Mouse (Mus musculus) midbrain, embryonic 13.5 days (tissue): ENCODE data around the gene Etfa. TPM values are rescaled to one million over a fixed set of nuclear protein-coding genes. Genes with fewer than 3 reads are reported as not detected.

Experiments
- ATAC-seq: fragments of 200-750 bp; cut with Nextera tagmentation; 2 replicates; pipeline ENCODE4 v1.8.0; 2017; ENCODE audit warnings: mild to moderate bottlenecking, moderate TSS enrichment, moderate library complexity
- H3K27ac ChIP-seq: fragments of 300-500 bp; sonication (generic); 2 replicates; pipeline ENCODE4 v1.5.1; 2015; ENCODE audit warnings: inconsistent platforms, mild to moderate bottlenecking, moderate library complexity
- H3K27me3 ChIP-seq: fragments of 300-500 bp; sonication (generic); 2 replicates; pipeline ENCODE4 v1.6.1; 2015; ENCODE audit warnings: mild to moderate bottlenecking, inconsistent platforms
- H3K36me3 ChIP-seq: fragments of 300-500 bp; sonication (generic); 2 replicates; pipeline ENCODE4 v1.6.1; 2015; ENCODE audit warnings: mild to moderate bottlenecking, inconsistent platforms
- H3K4me1 ChIP-seq: fragments of 300-500 bp; sonication (generic); replicated peaks from 2 replicates; pipeline ENCODE4 v1.6.1; 2015; ENCODE audit warnings: inconsistent platforms
- H3K4me2 ChIP-seq: fragments of 300-500 bp; sonication (generic); replicated peaks from 2 replicates; pipeline ENCODE4 v1.6.1; 2015; ENCODE audit warnings: moderate library complexity, mild to moderate bottlenecking, inconsistent platforms
- H3K4me3 ChIP-seq: fragments of 300-500 bp; sonication (generic); replicated peaks from 2 replicates; pipeline ENCODE4 v1.5.1; 2015; ENCODE audit warnings: mild to moderate bottlenecking, inconsistent platforms
- H3K9ac ChIP-seq: fragments of 300-500 bp; sonication (generic); replicated peaks from 2 replicates; pipeline ENCODE4 v1.6.1; 2015; ENCODE audit warnings: mild to moderate bottlenecking, inconsistent platforms
- H3K9me3 ChIP-seq: fragments of 300-500 bp; sonication (generic); 2 replicates; pipeline ENCODE4 v1.6.1; 2016; ENCODE audit warnings: mild to moderate bottlenecking, inconsistent platforms
- WGBS: fragments of 180-500 bp; shearing (Covaris S2); methylation state at CpG from one replicate; pipeline ENCODE4 v1.1.7; 2015; 5-methylcytosine and 5-hydroxymethylcytosine counted together
- polyA plus RNA-seq: library from polyadenylated mRNA; unstranded; fragments of >200 nt; fragmentation: Nextera tagmentation; extraction: Ambion mirVana; gene quantifications from 2 replicates; pipeline ENCODE4 v1.2.1, GENCODE M21; 2015

The Etfa gene
- polyA plus RNA-seq, 1 experiment from 2014 or later, result 89.2 TPM

GRCm38 (mm10) chr9:55409833-55410232 is 102.2 kb downstream of the Etfa start:
- H3K4me3 ChIP-seq, result no peak overlapping the region
- H3K36me3 ChIP-seq, result no peaks in the 10 kb centered on the region
- H3K4me2 ChIP-seq, result no peak overlapping the region
- no peak overlapping the region for H3K27ac ChIP-seq
- ATAC-seq, result no peak
- H3K4me1 ChIP-seq, result peaks cover 11% of the 10 kb centered on the region
- H3K9ac ChIP-seq, result no peak overlapping the region
- H3K9me3 ChIP-seq, result no peaks in the 10 kb centered on the region
- 49% methylated on average over 3 of the region's 3 CpGs for WGBS
- no peaks in the 10 kb centered on the region for H3K27me3 ChIP-seq

- Histone ChIP-seq H3K4me2 (no peak overlapping the region), H3K27ac (no peak overlapping the region), H3K27me3 (no peaks in the 10 kb centered on the region), H3K4me3 (no peak overlapping the region), H3K9me3 (no peaks in the 10 kb centered on the region), H3K9ac (no peak overlapping the region), H3K4me1 (peaks cover 11% of the 10 kb centered on the region), H3K36me3 (no peaks in the 10 kb centered on the region)
- WGBS, result 21% methylated on average over 4 of the region's 4 CpGs
- 0 out of 2 replicates have a peak, but pooled peaks have one; percentile 58 for ATAC-seq
These were observed 103.2 kb downstream of the Etfa start for GRCm38 (mm10) chr9:55408851-55409250.

GRCm38 (mm10) chr9:55406773-55407172 is 105.3 kb downstream of the Etfa start:
- H3K27me3 ChIP-seq, result no peaks in the 10 kb centered on the region
- H3K27ac ChIP-seq, result no peak overlapping the region

GRCm38 (mm10) chr9:55404976-55405702 is 106.9 kb downstream of the Etfa start:
- ATAC-seq, result no peak
- Histone ChIP-seq H3K9me3 (no peaks in the 10 kb centered on the region), H3K4me1 (peaks cover 11% of the 10 kb centered on the region), H3K9ac (no peak overlapping the region), H3K27ac (no peak overlapping the region), H3K4me3 (no peak overlapping the region), H3K36me3 (no peaks in the 10 kb centered on the region), H3K4me2 (no peak overlapping the region), H3K27me3 (no peaks in the 10 kb centered on the region)
- 78% methylated on average over 6 of the region's 6 CpGs for WGBS

More at GRCm38 (mm10) chr9:55406773-55407172, 105.3 kb downstream of the Etfa start:
- no peak overlapping the region for H3K9ac ChIP-seq
- no peak overlapping the region for H3K4me3 ChIP-seq
- no peaks in the 10 kb centered on the region for H3K36me3 ChIP-seq
- ATAC-seq, result no peak
- peaks cover 11% of the 10 kb centered on the region for H3K4me1 ChIP-seq
- H3K4me2 ChIP-seq, result no peak overlapping the region
- 85% methylated on average over 2 of the region's 2 CpGs for WGBS
- no peaks in the 10 kb centered on the region for H3K9me3 ChIP-seq

Other genes starting within 250 kb of the Etfa start
- gene Nrg4, start 185.4 kb downstream of the Etfa start, polyA plus RNA-seq, result 1.5 and 1.9 TPM in 2 replicates
- gene Tmem266, start 185.3 kb downstream of the Etfa start, polyA plus RNA-seq, result 2.8 and 3.2 TPM in 2 replicates
- 2.5 and 3.3 TPM in 2 replicates for gene Isl2, start 26.4 kb upstream of the Etfa start, polyA plus RNA-seq